9 mouse cellular contexts compared by ENCODE assay signal in genomic region chr19:25107417-25107816, GRCm38 (mm10).
DNase-seq lines count a peak whose midpoint lies in the region; ATAC-seq and TF ChIP-seq lines count a peak whose summit lies in the region.
"Had no signal": no experiment of that assay in that cellular context is flagged by ENCODE, and none has a peak within 500 bp of the region (broad histone marks: within the 10 kb centered on the region; RNA-seq: fewer than 3 reads in every experiment).

No protein-coding gene starts in this region.

- H3K9me3 ChIP-seq in MEL (replicated peaks; ENCODE audit: insufficient read depth, low read length): no peaks in the 10 kb centered on the region

- no peak for TF ChIP-seq EP300 in MEL (IDR thresholded peaks at IDR 0.05; ENCODE audit: low read depth in 1 of 2, low read length in 2 of 2)

- no peak for TF ChIP-seq POLR2A in MEL (IDR thresholded peaks at IDR 0.05; ENCODE audit: control insufficient read depth in 1 of 2, insufficient read depth in 1 of 2, low read depth in 1 of 2, low read length in 2 of 2, poor library complexity in 1 of 2)

- H3K4me3 ChIP-seq in MEL (ENCODE audit: control insufficient read depth in 1 of 2, insufficient read depth in 1 of 2, low read depth in 2 of 2, low read length in 2 of 2): no peak overlapping the region

- peak; percentile 38 for DNase-seq in kidney, adult 9 months
- DNase-seq in kidney, adult 11 months: no peak
- peak; percentile 45 for DNase-seq in 416B (ENCODE audit: low read depth)
- peak; percentile 22 for DNase-seq in MEL (ENCODE audit: low read depth, low spot score)
- peak; percentile 38 for DNase-seq in kidney, postnatal 10 days
- DNase-seq in thymus, postnatal 4 days: no peak
- no peak for DNase-seq in cerebellum, adult 11 months
- DNase-seq: thymus, adult 18-20 months had no signal

- peaks cover 0 to 27% of the 10 kb centered on the region in 2 experiments; a peak in 2 of 4 replicates for H3K36me3 ChIP-seq in MEL (ENCODE audit: control insufficient read depth in 1 of 2, insufficient read depth in 2 of 2, low read length in 2 of 2)

- H3K27me3 ChIP-seq in MEL (ENCODE audit: control insufficient read depth in 1 of 2, insufficient read depth in 2 of 2, low read length in 2 of 2): no peaks in the 10 kb centered on the region

- H3K27ac ChIP-seq in MEL (ENCODE audit: control insufficient read depth, low read depth, low read length): no peak overlapping the region

- H3K79me2 ChIP-seq in MEL (ENCODE audit: control insufficient read depth, insufficient read depth, low read length, poor library complexity): no peaks in the 10 kb centered on the region

- no peak for ATAC-seq in inflammation-experienced regulatory T-cells, adult 6 months

- TF ChIP-seq CTCF in MEL (IDR thresholded peaks at IDR 0.05 in 2 of 3, conservative IDR thresholded peaks at IDR 0.05 in 1 of 3; ENCODE audit: control insufficient read depth in 1 of 3, insufficient read depth in 1 of 3, low read depth in 2 of 3, low read length in 3 of 3, poor library complexity in 1 of 3, severe bottlenecking in 1 of 3): peak in 2 of 3 experiments; percentile 9 to 47; a peak in 2 of 6 replicates

- no peaks in the 10 kb centered on the region for H3K4me1 ChIP-seq in MEL (ENCODE audit: control insufficient read depth in 1 of 2, insufficient read depth in 2 of 2, low read length in 2 of 2)

- H3K9ac ChIP-seq in MEL (ENCODE audit: control insufficient read depth, low read depth, low read length, poor library complexity, severe bottlenecking): no peak overlapping the region

- TF ChIP-seq RAD21 in MEL (IDR thresholded peaks at IDR 0.05; ENCODE audit: low read depth, low read length): peak; percentile 39

TF ChIP-seq in MEL, 35 proteins besides CTCF, POLR2A, EP300 and RAD21:
- TF ChIP-seq ETS1 (IDR thresholded peaks at IDR 0.05; ENCODE audit: low read depth, low read length) (no peak), SMC3 (IDR thresholded peaks at IDR 0.05; ENCODE audit: low read depth, low read length) (peak; percentile 41)

Comparison
In these comparisons a context has a peak if more than half of its experiments do, and no peak if none do; other contexts are left out.
1. DNase-seq: peak in kidney, adult 9 months (single experiment), 416B (single experiment), MEL (single experiment) and kidney, postnatal 10 days (single experiment); none in kidney, adult 11 months (single experiment), thymus, postnatal 4 days (single experiment) and cerebellum, adult 11 months (single experiment).